Mouse (Mus musculus) gastrocnemius, adult 2 months (tissue): Measurements from ENCODE around the gene Rin3. TPM values are rescaled to one million over a fixed set of nuclear protein-coding genes. Genes with fewer than 3 reads are reported as not detected.

Experiments
- DNase-seq: peaks from one replicate; pipeline ENCODE4 v3.0.0; 2022
- H3K27ac ChIP-seq: fragments of 200-600 bp; 2 replicates; pipeline ENCODE4 v1.8.1; 2022; ENCODE audit warnings: mild to moderate bottlenecking
- H3K4me3 ChIP-seq: fragments of 200-600 bp; 2 replicates; pipeline ENCODE4 v1.8.1; 2022; ENCODE audit warnings: mild to moderate bottlenecking, moderate library complexity
- CTCF ChIP-seq: fragments of 200-600 bp; IDR thresholded peaks from 2 replicates; pipeline ENCODE4 v1.8.1; 2022; ENCODE audit warnings: antibody characterized with exemption, mild to moderate bottlenecking, moderate library complexity
- intact Hi-C: fragments of 180-260 bp; cut with DNase I; formaldehyde crosslinking; loops from one replicate; pipeline ENCODE4 v1.15.1; 2025
- long read RNA-seq, 2 experiments: library from polyadenylated mRNA; stranded (forward); transcript quantifications; one replicate each; pipeline ENCODE4 v2.0.0; 2021
- total RNA-seq, 2 experiments: library from RNA; stranded (reverse); gene quantifications; 2 replicates each; pipeline ENCODE4 v1.2.3; 2021

The Rin3 gene
- total RNA-seq, result 10 to 100 TPM in 1 of 2 experiments, 1 to 10 TPM in 1; 6.4 to 14.3 TPM
- long read RNA-seq, experiment 1, partial matches to known transcripts, result 4 of 7 reads
- long read RNA-seq, experiment 1, other reads (novel, unspliced or antisense), result 1 of 7 reads
- long read RNA-seq, experiment 2, partial matches to known transcripts, result 0 of 1 reads
- long read RNA-seq, experiment 2, other reads (novel, unspliced or antisense), result 1 of 1 reads

GRCm38 (mm10) chr12:102282763-102283482, at the start of gene Rin3:
Gene Rin3, plus strand, starts transcription at chr12:102283048.
- peak; percentile 75 for DNase-seq
- Histone ChIP-seq H3K27ac (peak within 1 kb of the TSS; percentile 92), H3K4me3 (peak within 1 kb of the TSS; percentile 75)
- intact Hi-C loops, result loop anchor here (2.0 kb wide), 1 partner anchor 42 kb away; no protein-coding TSS in a partner anchor
- TF ChIP-seq CTCF, result no peak

DNA sequence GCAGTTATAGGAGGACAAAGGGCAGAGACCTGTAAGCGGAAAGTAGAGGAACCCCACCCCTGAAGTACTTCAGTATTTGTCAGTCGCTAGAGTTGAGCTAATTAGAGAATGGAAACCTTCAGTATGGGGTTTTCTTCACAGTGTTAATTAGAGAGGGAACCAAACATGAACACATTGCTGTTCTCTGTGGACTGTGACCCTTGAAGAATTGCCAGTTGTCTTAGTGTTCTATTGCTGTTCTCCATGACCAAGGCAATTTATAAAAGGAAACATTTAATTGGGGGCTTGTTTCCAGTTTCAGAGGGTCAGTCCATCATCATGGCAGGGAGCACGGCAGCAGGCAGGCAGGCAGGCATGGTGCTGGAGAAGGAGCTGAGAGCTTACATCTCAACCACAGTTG, 47.3 kb upstream of the Rin3 start:
- no peak for TF ChIP-seq CTCF
- intact Hi-C loops, result no loop called here

GRCm38 (mm10) chr12:102236317-102236716, 46.5 kb upstream of the Rin3 start:
- TF ChIP-seq CTCF, result no peak
- Histone ChIP-seq H3K4me3 (no peak overlapping the region), H3K27ac (no peak overlapping the region)
- intact Hi-C loops, result no loop called here
- DNase-seq, result no peak

More for the DNA sequence above, 47.3 kb upstream of the Rin3 start:
- no peak for DNase-seq
- Histone ChIP-seq H3K27ac (no peak overlapping the region), H3K4me3 (no peak overlapping the region)

DNA sequence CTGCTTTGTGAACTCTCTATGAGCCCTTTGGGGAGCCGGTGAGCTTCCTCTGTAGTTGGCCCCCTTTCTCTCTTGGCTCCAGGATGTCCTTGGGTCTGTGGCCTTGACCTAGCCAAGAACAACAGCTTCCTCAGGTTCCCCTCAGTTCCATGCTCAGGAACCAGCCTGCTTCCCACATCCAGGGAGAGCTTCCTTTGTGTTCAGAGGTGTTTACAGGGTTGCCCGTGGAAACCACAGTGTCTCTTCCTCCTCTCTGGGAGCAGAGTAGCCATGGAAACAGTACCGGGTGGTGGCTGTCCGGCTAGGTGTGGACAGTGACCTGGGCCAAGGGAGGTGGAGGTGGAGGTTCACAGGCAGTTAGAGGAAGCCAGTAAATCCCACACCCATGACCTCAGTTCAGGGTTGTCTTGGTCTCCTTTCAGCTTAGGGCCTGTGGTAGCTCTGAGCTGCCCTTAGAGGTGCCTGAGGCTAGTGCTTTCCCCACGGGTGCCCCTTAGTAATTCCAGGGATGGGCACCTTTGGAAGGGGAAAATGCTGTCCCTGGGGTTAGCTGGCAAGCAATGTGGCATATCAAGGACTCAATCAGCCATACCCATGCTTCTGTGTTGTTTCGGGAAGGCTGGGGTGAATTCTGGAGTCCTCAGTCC, 40.6 kb upstream of the Rin3 start:
- TF ChIP-seq CTCF, result no peak
- DNase-seq, result peak; percentile 34
- Histone ChIP-seq H3K27ac (peak overlapping the region; percentile 38; the same call in 1 of the 2 replicates), H3K4me3 (no peak overlapping the region)
- intact Hi-C loops, result no loop called here

GRCm38 (mm10) chr12:102243915-102244314, 38.9 kb upstream of the Rin3 start:
- DNase-seq, result no peak
- Histone ChIP-seq H3K27ac (no peak overlapping the region), H3K4me3 (no peak overlapping the region)
- intact Hi-C loops, result no loop called here
- no peak for TF ChIP-seq CTCF

DNA sequence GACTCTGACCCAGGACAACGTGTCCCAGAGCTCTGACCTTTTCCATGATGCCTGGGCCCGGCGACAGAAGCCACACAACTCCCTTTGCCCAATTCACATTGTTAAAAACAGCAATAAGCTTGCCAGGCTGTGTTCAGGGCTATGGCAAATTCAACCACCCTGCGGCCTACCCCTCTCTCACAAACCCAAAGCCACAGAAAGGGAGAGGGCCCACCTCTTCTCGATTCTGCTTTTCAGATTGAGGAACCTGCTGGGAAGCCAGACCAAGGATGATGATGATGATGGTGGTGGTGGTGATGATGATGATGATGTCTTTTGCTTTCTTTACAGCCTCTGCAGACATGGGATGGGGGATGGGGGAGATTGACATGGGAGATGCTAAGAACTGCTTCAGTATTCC, 36.6 kb upstream of the Rin3 start:
- TF ChIP-seq CTCF, result no peak
- Histone ChIP-seq H3K4me3 (no peak overlapping the region), H3K27ac (no peak overlapping the region)
- intact Hi-C loops, result no loop called here
- DNase-seq, result no peak

DNA sequence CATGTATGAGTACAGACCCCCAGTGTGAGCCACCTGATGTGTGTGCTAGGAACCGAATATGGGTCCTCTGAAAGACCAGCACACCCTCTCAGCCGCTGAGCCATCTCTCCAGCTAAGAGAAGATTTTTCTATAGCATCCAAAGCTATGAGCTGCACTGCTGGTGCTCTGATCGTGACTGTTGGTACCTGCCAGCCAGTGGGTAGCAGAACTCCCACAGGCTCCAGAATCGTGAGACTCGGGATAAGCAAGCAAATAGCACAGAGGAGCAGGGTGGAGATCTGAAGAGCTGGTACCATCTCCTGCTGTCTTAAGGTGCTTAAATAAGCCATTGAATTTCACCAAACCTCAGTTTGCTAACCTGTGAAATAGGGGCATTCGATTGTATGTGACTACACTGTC, 34.7 kb upstream of the Rin3 start:
- Histone ChIP-seq H3K27ac (no peak overlapping the region), H3K4me3 (no peak overlapping the region)
- TF ChIP-seq CTCF, result no peak
- no peak for DNase-seq
- intact Hi-C loops, result no loop called here

GRCm38 (mm10) chr12:102250316-102250715, 32.5 kb upstream of the Rin3 start:
- intact Hi-C loops, result no loop called here

DNA sequence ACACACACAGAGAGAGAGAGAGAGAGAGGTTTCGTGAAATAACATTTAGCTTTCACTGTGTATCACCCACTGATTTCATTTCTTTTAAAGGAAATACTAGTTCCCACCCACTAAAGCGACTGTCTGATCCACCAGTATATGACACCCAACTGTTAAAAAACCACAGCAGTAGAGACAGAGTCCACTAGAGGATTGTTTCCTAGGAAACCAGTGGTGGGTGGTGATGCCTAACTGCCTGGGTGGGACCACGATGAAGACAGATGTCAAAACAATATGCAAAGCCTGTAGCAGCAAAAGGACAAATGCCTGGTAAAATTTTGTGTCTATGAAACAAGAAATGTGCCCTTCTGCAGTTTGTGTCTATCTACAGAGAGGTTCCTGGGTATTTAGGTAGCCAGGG, 31.8 kb upstream of the Rin3 start:
- DNase-seq, result no peak
- TF ChIP-seq CTCF, result no peak
- Histone ChIP-seq H3K4me3 (no peak overlapping the region), H3K27ac (no peak overlapping the region)
- intact Hi-C loops, result no loop called here

More at GRCm38 (mm10) chr12:102250316-102250715, 32.5 kb upstream of the Rin3 start:
- no peak for TF ChIP-seq CTCF
- Histone ChIP-seq H3K27ac (no peak overlapping the region), H3K4me3 (no peak overlapping the region)
- no peak for DNase-seq

DNA sequence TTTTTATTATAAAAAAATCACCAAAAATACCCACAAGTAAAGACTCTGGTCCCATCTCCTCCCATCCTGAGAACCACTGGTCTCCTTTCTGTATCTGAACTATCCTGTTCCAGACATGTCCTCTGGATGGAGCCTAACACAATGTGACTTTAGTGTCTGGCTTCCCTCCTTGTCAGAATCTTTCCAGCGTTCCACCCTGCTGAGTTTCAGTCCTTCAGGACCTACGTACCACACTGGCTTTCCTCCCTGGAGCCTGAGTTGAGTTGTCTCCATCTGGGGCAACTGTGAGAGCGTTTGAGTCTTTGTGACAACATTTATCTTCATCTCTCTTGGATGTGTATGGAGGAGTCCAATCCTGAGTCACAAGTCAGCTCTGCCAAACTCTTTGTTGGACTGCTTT, 30.9 kb upstream of the Rin3 start:
- Histone ChIP-seq H3K4me3 (no peak overlapping the region), H3K27ac (no peak overlapping the region)
- no peak for DNase-seq
- intact Hi-C loops, result no loop called here
- peak; percentile 21; the same call in 1 of the 2 replicates for TF ChIP-seq CTCF

GRCm38 (mm10) chr12:102252525-102252924, 30.3 kb upstream of the Rin3 start:
- no peak for DNase-seq
- Histone ChIP-seq H3K27ac (no peak overlapping the region), H3K4me3 (no peak overlapping the region)
- TF ChIP-seq CTCF, result no peak
- intact Hi-C loops, result no loop called here

- intact Hi-C loops, result loop anchor here (2.0 kb wide), 1 partner anchor 132 kb away; no protein-coding TSS in a partner anchor
- TF ChIP-seq CTCF, result peak; percentile 47
- no peak for DNase-seq
- H3K27ac ChIP-seq, result no peak overlapping the region
- H3K4me3 ChIP-seq, result no peak overlapping the region
Observed at GRCm38 (mm10) chr12:102255012-102255411, 27.8 kb upstream of the Rin3 start.

- intact Hi-C loops, result no loop called here
- Histone ChIP-seq H3K27ac (no peak overlapping the region), H3K4me3 (no peak overlapping the region)
- no peak for DNase-seq
- TF ChIP-seq CTCF, result no peak
Observed at GRCm38 (mm10) chr12:102258522-102259112, 24.2 kb upstream of the Rin3 start.
